ENCODE assay signal across 15 mouse cellular contexts in the genomic region with DNA sequence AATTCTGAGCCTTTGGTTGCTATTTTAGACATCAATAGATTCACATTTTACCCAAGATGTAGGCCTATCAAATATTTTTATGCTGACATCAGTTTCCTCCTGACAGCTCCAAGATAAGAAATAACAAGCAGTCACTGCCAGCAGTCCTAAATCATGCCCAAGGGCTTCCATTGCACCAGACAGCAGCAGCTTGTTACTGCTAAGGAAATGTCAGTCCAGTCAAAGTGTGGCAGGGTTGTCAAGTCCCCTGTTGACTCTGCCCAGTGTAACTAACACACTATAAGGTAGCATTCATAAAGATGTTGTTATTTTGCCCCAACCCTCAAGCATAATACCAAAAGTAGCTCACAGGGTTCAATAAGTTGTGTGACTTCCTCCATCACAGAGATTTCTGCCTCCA.
"Had no signal": no experiment of that assay in that cellular context is flagged by ENCODE, and none has a peak within 500 bp of the region (broad histone marks: within the 10 kb centered on the region; RNA-seq: fewer than 3 reads in every experiment).

No protein-coding gene starts in this region.

- H3K4me1 ChIP-seq: liver, embryonic 15.5 days; neural tube, embryonic 13.5 days had no signal

- DNase-seq: kidney, postnatal 14 days; lung, adult 2 months; lung, postnatal 4 days; retina, postnatal 1 day; right cerebral cortex, postnatal 4 days; spleen, adult 18-20 months; thymus, adult 18-20 months; thymus, postnatal 14 days had no signal

- H3K4me2 ChIP-seq: liver, embryonic 11.5 days; liver, embryonic 15.5 days; midbrain, embryonic 12.5 days; neural tube, embryonic 13.5 days had no signal

- H3K9ac ChIP-seq: liver, embryonic 15.5 days; midbrain, embryonic 12.5 days; neural tube, embryonic 13.5 days had no signal

- H3K36me3 ChIP-seq: limb, embryonic 10.5 days; liver, embryonic 15.5 days; midbrain, embryonic 12.5 days; neural tube, embryonic 13.5 days had no signal

- H3K27ac ChIP-seq: left cerebral cortex, adult 2 months; limb, embryonic 10.5 days; liver, embryonic 15.5 days; midbrain, embryonic 12.5 days; neural tube, embryonic 13.5 days had no signal

- H3K27me3 ChIP-seq: liver, embryonic 15.5 days; midbrain, embryonic 12.5 days; neural tube, embryonic 13.5 days had no signal

- H3K9me3 ChIP-seq: limb, embryonic 10.5 days; liver, embryonic 15.5 days; midbrain, embryonic 12.5 days; neural tube, embryonic 13.5 days had no signal

- H3K4me3 ChIP-seq: left cerebral cortex, adult 2 months; limb, embryonic 10.5 days; liver, embryonic 15.5 days; midbrain, embryonic 12.5 days; neural tube, embryonic 13.5 days had no signal

- ATAC-seq: lung, postnatal 0 days had no signal
